Mouse (Mus musculus): ENCODE data around the gene Eri3. TPM values are rescaled to one million over a fixed set of nuclear protein-coding genes. Genes with fewer than 3 reads are reported as not detected.

Gene Eri3
- total RNA-seq, 2 experiments from 2014 or later: 92.1 to 105 TPM

- no peak for DNase-seq (ENCODE audit: low spot score)
These were observed 106.8 kb downstream of the Eri3 start for GRCm38 (mm10) chr4:117656961-117657360.

- no peak for DNase-seq (ENCODE audit: low spot score)
These were observed 107.5 kb downstream of the Eri3 start for GRCm38 (mm10) chr4:117657646-117658045.

- DNase-seq (ENCODE audit: low spot score): no peak
These were observed 108.6 kb downstream of the Eri3 start for GRCm38 (mm10) chr4:117658582-117659444.

GRCm38 (mm10) chr4:117660001-117660400, 109.8 kb downstream of the Eri3 start:
- no peak for DNase-seq (ENCODE audit: low spot score)

- no peak for DNase-seq (ENCODE audit: low spot score)
These were observed 114.4 kb downstream of the Eri3 start for GRCm38 (mm10) chr4:117664411-117665137.

- peak; percentile 72 for DNase-seq (ENCODE audit: low spot score)
These were observed 115.4 kb downstream of the Eri3 start for GRCm38 (mm10) chr4:117665531-117665930.

- no peak for DNase-seq (ENCODE audit: low spot score)
These were observed 115.9 kb downstream of the Eri3 start for GRCm38 (mm10) chr4:117666054-117666453.

GRCm38 (mm10) chr4:117669874-117670273, 119.7 kb downstream of the Eri3 start:
- DNase-seq (ENCODE audit: low spot score): no peak

- no peak for DNase-seq (ENCODE audit: low spot score)
These were observed 121.9 kb downstream of the Eri3 start for GRCm38 (mm10) chr4:117672042-117672441.

GRCm38 (mm10) chr4:117673901-117674300, 123.7 kb downstream of the Eri3 start:
- DNase-seq (ENCODE audit: low spot score): no peak

- peak; percentile 82 for DNase-seq (ENCODE audit: low spot score)
These were observed 126.7 kb downstream of the Eri3 start for GRCm38 (mm10) chr4:117676903-117677302.

- no peak for DNase-seq (ENCODE audit: low spot score)
These were observed 130.8 kb downstream of the Eri3 start for GRCm38 (mm10) chr4:117680963-117681362.

- DNase-seq (ENCODE audit: low spot score): peak; percentile 84
These were observed 131.8 kb downstream of the Eri3 start, which contains the start of gene Dmap1 for GRCm38 (mm10) chr4:117681931-117682461. Gene Dmap1 (minus strand): TSS chr4:117682273.

- no peak for DNase-seq (ENCODE audit: low spot score)
These were observed 132.3 kb downstream of the Eri3 start for GRCm38 (mm10) chr4:117682463-117682862.

GRCm38 (mm10) chr4:117683048-117683768, 133.0 kb downstream of the Eri3 start:
- no peak for DNase-seq (ENCODE audit: low spot score)

GRCm38 (mm10) chr4:117686354-117686753, 136.2 kb downstream of the Eri3 start:
- DNase-seq (ENCODE audit: low spot score): no peak

GRCm38 (mm10) chr4:117705361-117705760, 155.2 kb downstream of the Eri3 start:
- DNase-seq (ENCODE audit: low spot score): peak; percentile 7

GRCm38 (mm10) chr4:117708780-117709550, 158.8 kb downstream of the Eri3 start:
- DNase-seq (ENCODE audit: low spot score): no peak

- no peak for DNase-seq (ENCODE audit: low spot score)
These were observed 162.1 kb downstream of the Eri3 start for GRCm38 (mm10) chr4:117712314-117712713.

GRCm38 (mm10) chr4:117713303-117714098, 163.3 kb downstream of the Eri3 start:
- DNase-seq (ENCODE audit: low spot score): no peak

Data from gastrocnemius, adult 18-20 months (tissue).